Mouse (Mus musculus): ENCODE results near the gene Arhgap27.
"Not testable (repeated sequence)": the region's sequence is repeated elsewhere in the genome, so short reads cannot be mapped to it uniquely, and the experiment has no call there.

The Arhgap27 gene

GRCm38 (mm10) chr11:103363214-103364148 is at the start of gene Arhgap27:
Arhgap27 (minus strand) TSS chr11:103363692.
- peak; percentile 32 for DNase-seq (ENCODE audit: low spot score)

GRCm38 (mm10) chr11:103412950-103413423 is 49.5 kb upstream of the Arhgap27 start:
- no peak for DNase-seq (ENCODE audit: low spot score)

- DNase-seq (ENCODE audit: low spot score), result peak; percentile 85
These were observed 48.8 kb upstream of the Arhgap27 start, which contains the start of gene Plekhm1 for GRCm38 (mm10) chr11:103411981-103412949. Plekhm1 (minus strand) TSS chr11:103412687.

- DNase-seq (ENCODE audit: low spot score), result no peak
These were observed 47.8 kb upstream of the Arhgap27 start for GRCm38 (mm10) chr11:103411301-103411700.

GRCm38 (mm10) chr11:103408880-103409279 is 45.4 kb upstream of the Arhgap27 start:
- no peak for DNase-seq (ENCODE audit: low spot score)

GRCm38 (mm10) chr11:103407136-103407535 is 43.6 kb upstream of the Arhgap27 start:
- not testable (repeated sequence) for DNase-seq (ENCODE audit: low spot score)

- DNase-seq (ENCODE audit: low spot score), result no peak
These were observed 43.1 kb upstream of the Arhgap27 start for GRCm38 (mm10) chr11:103406551-103406950.

GRCm38 (mm10) chr11:103405814-103406213 is 42.3 kb upstream of the Arhgap27 start:
- DNase-seq (ENCODE audit: low spot score), result no peak

GRCm38 (mm10) chr11:103404618-103405017 is 41.1 kb upstream of the Arhgap27 start:
- DNase-seq (ENCODE audit: low spot score), result no peak

- no peak for DNase-seq (ENCODE audit: low spot score)
These were observed 40.3 kb upstream of the Arhgap27 start for GRCm38 (mm10) chr11:103403776-103404175.

- no peak for DNase-seq (ENCODE audit: low spot score)
These were observed 39.2 kb upstream of the Arhgap27 start for GRCm38 (mm10) chr11:103402738-103403137.

- no peak for DNase-seq (ENCODE audit: low spot score)
These were observed 38.7 kb upstream of the Arhgap27 start for GRCm38 (mm10) chr11:103402198-103402597.

GRCm38 (mm10) chr11:103399986-103400385 is 36.5 kb upstream of the Arhgap27 start:
- DNase-seq (ENCODE audit: low spot score), result no peak

- DNase-seq (ENCODE audit: low spot score), result no peak
These were observed 35.6 kb upstream of the Arhgap27 start for GRCm38 (mm10) chr11:103399050-103399449.

GRCm38 (mm10) chr11:103396682-103397081 is 33.2 kb upstream of the Arhgap27 start:
- DNase-seq (ENCODE audit: low spot score), result no peak

GRCm38 (mm10) chr11:103396236-103396635 is 32.7 kb upstream of the Arhgap27 start:
- no peak for DNase-seq (ENCODE audit: low spot score)

- DNase-seq (ENCODE audit: low spot score), result no peak
These were observed 31.1 kb upstream of the Arhgap27 start for GRCm38 (mm10) chr11:103394604-103395003.

GRCm38 (mm10) chr11:103394025-103394424 is 30.5 kb upstream of the Arhgap27 start:
- no peak for DNase-seq (ENCODE audit: low spot score)

- no peak for DNase-seq (ENCODE audit: low spot score)
These were observed 24.5 kb upstream of the Arhgap27 start for GRCm38 (mm10) chr11:103387870-103388526.

- DNase-seq (ENCODE audit: low spot score), result no peak
These were observed 23.3 kb upstream of the Arhgap27 start for GRCm38 (mm10) chr11:103386827-103387226.

- no peak for DNase-seq (ENCODE audit: low spot score)
These were observed 18.6 kb upstream of the Arhgap27 start for GRCm38 (mm10) chr11:103381956-103382613.

All from ovary, postnatal 10 days (tissue).